Mouse (Mus musculus): ENCODE data around the gene Irf9. TPM values are rescaled to one million over a fixed set of nuclear protein-coding genes. Genes with fewer than 3 reads are reported as not detected.

Irf9 gene
- total and polyA plus RNA-seq, 3 experiments = 9.2 to 12.8 (median 9.6) TPM

DNA sequence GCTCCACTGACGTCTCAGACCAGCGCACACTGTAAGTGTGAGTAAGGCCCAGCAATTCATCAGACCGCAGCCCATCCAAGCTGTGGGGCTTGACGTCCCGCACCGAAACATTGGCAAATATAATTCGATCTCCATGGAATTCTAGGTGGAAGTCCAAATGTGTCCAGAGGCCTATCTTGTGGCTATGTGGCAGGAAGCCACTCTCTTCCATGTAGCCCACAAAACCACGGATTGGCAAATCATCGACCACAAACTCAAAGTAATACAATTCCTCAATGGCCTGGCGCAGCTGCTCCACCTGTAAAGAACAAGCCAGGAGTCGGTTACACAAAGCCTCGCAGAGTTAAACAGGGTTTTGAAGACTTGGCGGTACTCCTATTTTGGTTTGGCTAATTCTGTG lies 37.9 kb downstream of the Irf9 start:
- peaks cover 36 to 58% of the 10 kb centered on the region in 2 experiments for H3K36me3 ChIP-seq (replicated peaks in 1 of 2; ENCODE audit: control insufficient read depth in 1 of 2, insufficient read depth in 1 of 2, low read length in 1 of 2)
- peaks cover 4 to 45% of the 10 kb centered on the region in 2 experiments; a peak in 2 of 4 replicates for H3K4me1 ChIP-seq (ENCODE audit: control insufficient read depth in 1 of 2, insufficient read depth in 2 of 2)
- in situ Hi-C loops (cut with MboI; ENCODE audit: low pct_ligation_motif_present, low pct_unique_long_range_greater_than_20kb, low sequenced_read_pairs) = no loop called here
- no peak for TF ChIP-seq MEF2A (IDR thresholded peaks at IDR 0.05; ENCODE audit: borderline replicate concordance, low read depth, low read length)
- TF ChIP-seq USF1 (IDR thresholded peaks at IDR 0.05; ENCODE audit: low read depth, low read length) = no peak
- TF ChIP-seq CTCF (conservative IDR thresholded peaks at IDR 0.05 in 1 of 2, IDR thresholded peaks at IDR 0.05 in 1 of 2; ENCODE audit: low read depth in 2 of 2, low read length in 2 of 2) = no peak
- TF ChIP-seq USF2 (conservative IDR thresholded peaks at IDR 0.05; ENCODE audit: low read depth, low read length) = no peak
- no peak for TF ChIP-seq HCFC1 (IDR thresholded peaks at IDR 0.05; ENCODE audit: low read depth, low read length)
- TF ChIP-seq TCF12 (IDR thresholded peaks at IDR 0.05; ENCODE audit: low read depth, low read length) = no peak
- no peak for TF ChIP-seq E2F4 (IDR thresholded peaks at IDR 0.05; ENCODE audit: insufficient replicate concordance, low read depth, low read length)
- no peak for TF ChIP-seq KAT2A (IDR thresholded peaks at IDR 0.05; ENCODE audit: insufficient replicate concordance, low read length)
- no peak for TF ChIP-seq ELF1 (IDR thresholded peaks at IDR 0.05; ENCODE audit: low read depth, low read length)
- no peak overlapping the region for H3K9ac ChIP-seq (ENCODE audit: insufficient read depth, low read depth)
- H3K27me3 ChIP-seq (replicated peaks) = no peaks in the 10 kb centered on the region
- DNase-seq (ENCODE audit: extremely low read depth) = no peak
- H3K4me3 ChIP-seq (replicated peaks in 1 of 3; ENCODE audit: low read depth in 2 of 3, low read length in 2 of 3, poor library complexity in 1 of 3) = no peak overlapping the region
- H3K27ac ChIP-seq (ENCODE audit: insufficient read depth, low read depth) = no peak overlapping the region
- dilution Hi-C loops (cut with MboI; ENCODE audit: extremely low pct_ligation_motif_present, extremely low pct_unique_long_range_greater_than_20kb, low sequenced_read_pairs) = no loop called here
- H3K79me2 ChIP-seq (replicated peaks; ENCODE audit: control insufficient read depth, extremely low read depth, insufficient read depth, poor library complexity, severe bottlenecking) = peaks cover 38% of the 10 kb centered on the region
- no peaks in the 10 kb centered on the region for H3K9me3 ChIP-seq (replicated peaks; ENCODE audit: low read length)
- no peak overlapping the region for H3K4me2 ChIP-seq (ENCODE audit: insufficient read depth, low read depth, poor library complexity, severe bottlenecking)

DNA sequence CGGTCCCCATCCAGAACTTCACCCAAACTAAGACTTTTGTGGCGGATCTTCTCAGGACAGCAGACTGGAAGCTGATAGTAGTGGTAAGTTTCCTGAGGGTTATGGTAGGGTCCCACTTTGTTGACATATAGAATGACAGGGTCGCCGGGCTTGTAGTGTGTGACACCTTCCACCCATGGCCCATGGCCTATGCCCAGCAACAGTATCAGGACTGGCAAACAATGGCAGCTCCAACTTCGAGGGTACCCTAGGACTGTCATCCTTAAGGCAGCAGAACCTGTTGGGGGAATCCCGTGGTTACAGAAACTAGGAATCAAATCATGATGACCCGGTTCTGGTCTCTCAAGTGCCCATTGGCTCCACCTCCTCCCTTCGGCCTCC lies 39.3 kb downstream of the Irf9 start:
- Histone ChIP-seq H3K9me3 (replicated peaks; ENCODE audit: low read length) (no peaks in the 10 kb centered on the region), H3K4me1 (ENCODE audit: control insufficient read depth in 1 of 2, insufficient read depth in 2 of 2) (peaks cover 4 to 45% of the 10 kb centered on the region in 2 experiments; a peak in 2 of 4 replicates), H3K4me2 (ENCODE audit: insufficient read depth, low read depth, poor library complexity, severe bottlenecking) (peak overlapping the region; percentile 93), H3K27ac (ENCODE audit: insufficient read depth, low read depth) (peak overlapping the region; percentile 52; the same call in 1 of the 2 replicates), H3K4me3 (replicated peaks in 1 of 3; ENCODE audit: low read depth in 2 of 3, low read length in 2 of 3, poor library complexity in 1 of 3) (peak overlapping the region; percentile 77 to 96 (median 93)), H3K36me3 (replicated peaks in 1 of 2; ENCODE audit: control insufficient read depth in 1 of 2, insufficient read depth in 1 of 2, low read length in 1 of 2) (peaks cover 35 to 59% of the 10 kb centered on the region in 2 experiments), H3K9ac (ENCODE audit: insufficient read depth, low read depth) (peak overlapping the region; percentile 74), H3K79me2 (replicated peaks; ENCODE audit: control insufficient read depth, extremely low read depth, insufficient read depth, poor library complexity, severe bottlenecking) (peaks cover 38% of the 10 kb centered on the region), H3K27me3 (replicated peaks) (no peaks in the 10 kb centered on the region)
- dilution Hi-C loops (cut with MboI; ENCODE audit: extremely low pct_ligation_motif_present, extremely low pct_unique_long_range_greater_than_20kb, low sequenced_read_pairs) = no loop called here
- TF ChIP-seq POLR2A (IDR thresholded peaks at IDR 0.05; ENCODE audit: low read depth, low read length) (no peak), NELFE (IDR thresholded peaks at IDR 0.05; ENCODE audit: low read depth, low read length) (no peak)
- in situ Hi-C loops (cut with MboI; ENCODE audit: low pct_ligation_motif_present, low pct_unique_long_range_greater_than_20kb, low sequenced_read_pairs) = no loop called here
- no peak for DNase-seq (ENCODE audit: extremely low read depth)

DNA sequence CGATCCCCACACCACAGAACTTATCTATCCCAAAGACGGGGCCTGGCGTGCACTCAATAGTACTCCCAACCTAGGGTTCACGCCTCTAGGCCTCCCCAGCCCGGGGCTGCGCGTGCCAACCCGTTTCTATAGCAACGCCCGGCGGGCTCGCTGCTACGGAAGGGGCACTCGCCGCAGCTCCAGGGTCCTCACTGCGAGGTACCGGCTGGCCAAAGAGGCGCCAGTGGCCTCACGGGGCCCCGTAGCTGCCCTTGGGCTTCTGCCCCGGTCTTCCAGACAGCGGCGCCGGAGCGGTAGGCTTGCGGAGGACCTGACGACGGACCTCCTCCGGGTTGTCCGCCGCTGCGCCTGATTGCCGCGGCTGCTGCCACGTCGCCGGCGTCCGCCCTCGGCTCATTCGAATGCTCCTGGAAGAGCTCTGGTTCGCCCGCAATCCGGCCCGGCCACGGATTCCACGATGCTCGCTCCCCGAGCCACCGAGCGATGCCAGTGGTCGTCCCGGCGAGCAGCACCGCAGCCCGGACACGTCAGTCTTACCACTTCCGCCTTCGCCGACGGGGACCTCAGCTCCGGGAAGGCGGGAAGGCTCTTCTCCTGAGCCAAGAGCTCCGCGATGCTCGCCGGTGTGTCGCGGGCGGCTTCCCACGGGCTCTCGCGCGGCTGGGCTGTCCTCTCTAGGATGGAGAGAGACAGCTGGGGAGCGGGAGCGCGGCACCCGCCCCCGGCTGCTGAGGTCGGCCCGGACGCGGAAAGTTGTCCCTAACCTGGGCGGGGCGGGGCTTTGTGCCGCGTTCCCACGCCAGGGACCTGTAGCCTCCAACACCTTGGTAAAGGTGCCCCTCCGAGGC lies 39.9 kb downstream of the Irf9 start, which contains the start of gene Tm9sf1:
Gene Tm9sf1, minus strand, starts transcription at position 747 of the 848 bp plus-strand sequence.
- DNase-seq (ENCODE audit: extremely low read depth) = peak; percentile 75
- dilution Hi-C loops (cut with MboI; ENCODE audit: extremely low pct_ligation_motif_present, extremely low pct_unique_long_range_greater_than_20kb, low sequenced_read_pairs) = no loop called here
- in situ Hi-C loops (cut with MboI; ENCODE audit: low pct_ligation_motif_present, low pct_unique_long_range_greater_than_20kb, low sequenced_read_pairs) = no loop called here
- H3K36me3 ChIP-seq (replicated peaks in 1 of 2; ENCODE audit: control insufficient read depth in 1 of 2, insufficient read depth in 1 of 2, low read length in 1 of 2) = peaks cover 28 to 53% of the 10 kb centered on the region in 2 experiments
- peak within 1 kb of the TSS; percentile 52 for H3K27ac ChIP-seq (ENCODE audit: insufficient read depth, low read depth)
- H3K4me1 ChIP-seq (ENCODE audit: control insufficient read depth in 1 of 2, insufficient read depth in 2 of 2) = peaks cover 4 to 45% of the 10 kb centered on the region in 2 experiments; a peak in 2 of 4 replicates
- no peaks in the 10 kb centered on the region for H3K27me3 ChIP-seq (replicated peaks)
- peak within 1 kb of the TSS; percentile 94 for H3K4me2 ChIP-seq (ENCODE audit: insufficient read depth, low read depth, poor library complexity, severe bottlenecking)
- peak within 1 kb of the TSS; percentile 74 for H3K9ac ChIP-seq (ENCODE audit: insufficient read depth, low read depth)
- H3K79me2 ChIP-seq (replicated peaks; ENCODE audit: control insufficient read depth, extremely low read depth, insufficient read depth, poor library complexity, severe bottlenecking) = peaks cover 38% of the 10 kb centered on the region
- H3K4me3 ChIP-seq (replicated peaks in 1 of 3; ENCODE audit: low read depth in 2 of 3, low read length in 2 of 3, poor library complexity in 1 of 3) = peak within 1 kb of the TSS; percentile 77 to 96 (median 93)
- no peaks in the 10 kb centered on the region for H3K9me3 ChIP-seq (replicated peaks; ENCODE audit: low read length)
- TF ChIP-seq CHD1 (IDR thresholded peaks at IDR 0.05; ENCODE audit: low read depth, low read length) = no peak
- no peak; the same call in 1 of the 2 replicates for TF ChIP-seq UBTF (IDR thresholded peaks at IDR 0.05; ENCODE audit: low read depth, low read length)
- TF ChIP-seq MXI1 (IDR thresholded peaks at IDR 0.05; ENCODE audit: low read depth, low read length) = peak; percentile 80
- TF ChIP-seq BHLHE40 (IDR thresholded peaks at IDR 0.05; ENCODE audit: low read depth, low read length) = peak; percentile 22; the same call in 1 of the 2 replicates
- TF ChIP-seq HCFC1 (IDR thresholded peaks at IDR 0.05; ENCODE audit: low read depth, low read length) = peak; percentile 88
- TF ChIP-seq USF1 (IDR thresholded peaks at IDR 0.05; ENCODE audit: low read depth, low read length) = no peak
- TF ChIP-seq RAD21 (IDR thresholded peaks at IDR 0.05; ENCODE audit: low read depth, low read length) = no peak
- TF ChIP-seq ZKSCAN1 (IDR thresholded peaks at IDR 0.05; ENCODE audit: borderline replicate concordance, low read depth, low read length) = no peak
- peak; percentile 60; the same call in 1 of the 2 replicates for TF ChIP-seq E2F4 (IDR thresholded peaks at IDR 0.05; ENCODE audit: insufficient replicate concordance, low read depth, low read length)
- TF ChIP-seq JUND (conservative IDR thresholded peaks at IDR 0.05; ENCODE audit: low read depth, low read length) = no peak
- 0 out of 2 replicates have a peak, but pooled peaks have one; percentile 29 for TF ChIP-seq CHD2 (IDR thresholded peaks at IDR 0.05; ENCODE audit: low read length)
- TF ChIP-seq MAZ (IDR thresholded peaks at IDR 0.05; ENCODE audit: low read depth, low read length) = no peak
- TF ChIP-seq ELF1 (IDR thresholded peaks at IDR 0.05; ENCODE audit: low read depth, low read length) = peak; percentile 95
- TF ChIP-seq ZNF384 (IDR thresholded peaks at IDR 0.05; ENCODE audit: low read depth, low read length) = no peak
- no peak for TF ChIP-seq RCOR1 (conservative IDR thresholded peaks at IDR 0.05; ENCODE audit: low read depth, low read length)
- no peak for TF ChIP-seq JUN (IDR thresholded peaks at IDR 0.05; ENCODE audit: insufficient read depth, low read depth, low read length)

Measured in CH12.LX (cell line).